Mouse (Mus musculus): ENCODE data around the gene Ttc28.

- TF ChIP-seq CTCF (IDR thresholded peaks at IDR 0.05; ENCODE audit: insufficient read depth, low read length): no peak
- TF ChIP-seq POLR2A (IDR thresholded peaks at IDR 0.05; ENCODE audit: borderline replicate concordance, extremely low read depth, low read depth, low read length): no peak
Observed at GRCm38 (mm10) chr5:111163377-111163776, 283.8 kb downstream of the Ttc28 start.
